Mouse (Mus musculus) gastrocnemius, adult 2 months (tissue): ENCODE results near the gene Fat2. TPM values are rescaled to one million over a fixed set of nuclear protein-coding genes. Genes with fewer than 3 reads are reported as not detected.

Experiments
- DNase-seq: peaks from one replicate; pipeline ENCODE4 v3.0.0; 2022
- H3K27ac ChIP-seq: fragments of 200-600 bp; 2 replicates; pipeline ENCODE4 v1.8.1; 2022; ENCODE audit warnings: mild to moderate bottlenecking
- H3K4me3 ChIP-seq: fragments of 200-600 bp; 2 replicates; pipeline ENCODE4 v1.8.1; 2022; ENCODE audit warnings: mild to moderate bottlenecking, moderate library complexity
- CTCF ChIP-seq: fragments of 200-600 bp; IDR thresholded peaks from 2 replicates; pipeline ENCODE4 v1.8.1; 2022; ENCODE audit warnings: antibody characterized with exemption, mild to moderate bottlenecking, moderate library complexity
- intact Hi-C: fragments of 180-260 bp; cut with DNase I; formaldehyde crosslinking; loops from one replicate; pipeline ENCODE4 v1.15.1; 2025
- total RNA-seq, 2 experiments: library from RNA; stranded (reverse); gene quantifications; 2 replicates each; pipeline ENCODE4 v1.2.3; 2021

The Fat2 gene
- total RNA-seq, 2 experiments from 2014 or later = 0.03 TPM

- TF ChIP-seq CTCF = no peak
Observed at GRCm38 (mm10) chr11:55326211-55326610, 10.2 kb downstream of the Fat2 start.

GRCm38 (mm10) chr11:55323854-55324253 lies 12.5 kb downstream of the Fat2 start:
- intact Hi-C loops = no loop called here

More at GRCm38 (mm10) chr11:55326211-55326610, 10.2 kb downstream of the Fat2 start:
- Histone ChIP-seq H3K27ac (no peak overlapping the region), H3K4me3 (no peak overlapping the region)
- no peak for DNase-seq
- intact Hi-C loops = loop anchor here (1.0 kb wide), 1 partner anchor 45 kb away; no protein-coding TSS in a partner anchor

GRCm38 (mm10) chr11:55320990-55321389 lies 15.4 kb downstream of the Fat2 start:
- intact Hi-C loops = no loop called here
- H3K27ac ChIP-seq = no peak overlapping the region
- H3K4me3 ChIP-seq = no peak overlapping the region
- no peak for TF ChIP-seq CTCF
- DNase-seq = no peak

More at GRCm38 (mm10) chr11:55323854-55324253, 12.5 kb downstream of the Fat2 start:
- TF ChIP-seq CTCF = no peak
- Histone ChIP-seq H3K27ac (no peak overlapping the region), H3K4me3 (no peak overlapping the region)
- no peak for DNase-seq

- intact Hi-C loops = no loop called here
Observed at GRCm38 (mm10) chr11:55315966-55316365, 20.4 kb downstream of the Fat2 start.

GRCm38 (mm10) chr11:55314704-55315047 lies 21.7 kb downstream of the Fat2 start:
- Histone ChIP-seq H3K27ac (no peak overlapping the region), H3K4me3 (no peak overlapping the region)
- intact Hi-C loops = no loop called here
- TF ChIP-seq CTCF = no peak
- DNase-seq = no peak

More at GRCm38 (mm10) chr11:55315966-55316365, 20.4 kb downstream of the Fat2 start:
- TF ChIP-seq CTCF = no peak
- DNase-seq = no peak
- no peak overlapping the region for H3K4me3 ChIP-seq
- no peak overlapping the region for H3K27ac ChIP-seq

GRCm38 (mm10) chr11:55313768-55314703 lies 22.3 kb downstream of the Fat2 start:
- no peak overlapping the region for H3K4me3 ChIP-seq
- DNase-seq = no peak
- no peak for TF ChIP-seq CTCF
- no peak overlapping the region for H3K27ac ChIP-seq
- intact Hi-C loops = no loop called here

GRCm38 (mm10) chr11:55302350-55302749 lies 34.0 kb downstream of the Fat2 start:
- TF ChIP-seq CTCF = no peak
- Histone ChIP-seq H3K27ac (no peak overlapping the region), H3K4me3 (no peak overlapping the region)
- intact Hi-C loops = no loop called here
- no peak for DNase-seq

GRCm38 (mm10) chr11:55293179-55293578 lies 43.2 kb downstream of the Fat2 start:
- DNase-seq = no peak
- H3K4me3 ChIP-seq = no peak overlapping the region
- TF ChIP-seq CTCF = no peak
- no peak overlapping the region for H3K27ac ChIP-seq
- intact Hi-C loops = no loop called here

- Histone ChIP-seq H3K27ac (no peak overlapping the region), H3K4me3 (no peak overlapping the region)
- no peak for TF ChIP-seq CTCF
- DNase-seq = no peak
- intact Hi-C loops = no loop called here
Observed at GRCm38 (mm10) chr11:55291901-55292300, 44.5 kb downstream of the Fat2 start.

- TF ChIP-seq CTCF = no peak
- no peak overlapping the region for H3K27ac ChIP-seq
- no peak overlapping the region for H3K4me3 ChIP-seq
- intact Hi-C loops = no loop called here
- no peak for DNase-seq
Observed at GRCm38 (mm10) chr11:55289851-55290391, 46.4 kb downstream of the Fat2 start.

- DNase-seq = peak; percentile 60
Observed at GRCm38 (mm10) chr11:55274756-55275155, 61.6 kb downstream of the Fat2 start.

GRCm38 (mm10) chr11:55268580-55268979 lies 67.8 kb downstream of the Fat2 start:
- no peak for DNase-seq
- Histone ChIP-seq H3K27ac (no peak overlapping the region), H3K4me3 (no peak overlapping the region)
- intact Hi-C loops = no loop called here
- TF ChIP-seq CTCF = no peak

More at GRCm38 (mm10) chr11:55274756-55275155, 61.6 kb downstream of the Fat2 start:
- no peak for TF ChIP-seq CTCF
- intact Hi-C loops = no loop called here
- H3K4me3 ChIP-seq = no peak overlapping the region
- no peak overlapping the region for H3K27ac ChIP-seq

GRCm38 (mm10) chr11:55265647-55266046 lies 70.7 kb downstream of the Fat2 start:
- no peak for TF ChIP-seq CTCF
- intact Hi-C loops = no loop called here
- H3K4me3 ChIP-seq = no peak overlapping the region
- no peak overlapping the region for H3K27ac ChIP-seq
- DNase-seq = no peak
